Mouse (Mus musculus) heart, postnatal 0 days (tissue): Measurements from ENCODE around the gene Tob1.

Source experiments
- CTCF ChIP-seq: IDR thresholded peaks from 2 replicates; pipeline ENCODE4 v1.5.1; 2016; ENCODE audit warnings: antibody characterized with exemption, control low read depth, low read depth
- EP300 ChIP-seq: IDR thresholded peaks from 2 replicates; pipeline ENCODE4 v1.6.1; 2016; ENCODE audit warnings: antibody characterized with exemption, low read depth

- TF ChIP-seq CTCF = no peak; the same call in 1 of the 2 replicates
- TF ChIP-seq EP300 = no peak
These were observed 815 bp upstream of the Tob1 start for GRCm38 (mm10) chr11:94210191-94211086.
